ENCODE assay signal across 24 mouse cellular contexts in the genomic region with DNA sequence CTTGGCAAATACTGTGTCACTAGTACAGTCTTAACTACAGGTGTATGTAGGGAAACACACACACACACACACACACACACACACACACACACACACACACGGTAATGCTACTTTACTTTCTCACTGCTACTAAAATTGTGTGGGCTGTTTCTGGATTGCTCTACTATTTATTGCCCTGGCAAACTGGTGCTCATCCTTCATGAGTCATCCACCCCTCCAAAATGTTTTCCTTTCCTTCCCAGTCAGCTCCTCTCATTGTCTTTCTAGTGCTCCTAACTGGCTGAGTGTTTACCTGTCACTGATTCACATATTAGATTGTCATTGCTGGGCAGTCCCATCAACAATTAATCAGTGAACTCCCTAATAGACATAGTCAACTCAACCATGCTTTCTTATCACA. TPM values are rescaled to one million over a fixed set of nuclear protein-coding genes. Genes with fewer than 3 reads are reported as not detected.
"Had no signal": no experiment of that assay in that cellular context is flagged by ENCODE, and none has a peak within 500 bp of the region (broad histone marks: within the 10 kb centered on the region; RNA-seq: fewer than 3 reads in every experiment).

No protein-coding gene starts in this region.

- H3K4me1 ChIP-seq: midbrain, embryonic 10.5 days; midbrain, embryonic 12.5 days; neural tube, embryonic 15.5 days; stomach, embryonic 15.5 days had no signal

- H3K4me3 ChIP-seq: midbrain, embryonic 10.5 days; midbrain, embryonic 12.5 days; myocyte; neural tube, embryonic 13.5 days; neural tube, embryonic 15.5 days; stomach, embryonic 15.5 days had no signal

- H3K27ac ChIP-seq: liver, embryonic 14.5 days; midbrain, embryonic 10.5 days; midbrain, embryonic 12.5 days; neural tube, embryonic 13.5 days; neural tube, embryonic 15.5 days; stomach, embryonic 15.5 days; stomach, postnatal 0 days had no signal

- DNase-seq: lung, adult 18-20 months; lung, embryonic 14.5 days; lung, postnatal 10 days; lung, postnatal 4 days; midbrain, embryonic 14.5 days; right cerebral cortex, postnatal 14 days; thymus, adult 2 months; thymus, postnatal 14 days; thymus, postnatal 36 days had no signal

RNA-seq across cellular contexts. Expression of a gene that starts 3.9 kb away (rescaled TPM):
- total RNA-seq: megakaryocyte, adult 5-6 weeks; megakaryocyte-erythroid progenitor cell, adult 5-6 weeks had no signal
- polyA plus RNA-seq: liver, embryonic 14.5 days; liver, embryonic 16.5 days; lung, embryonic 14.5 days; lung, embryonic 16.5 days; midbrain, embryonic 10.5 days; midbrain, embryonic 12.5 days; midbrain, embryonic 14.5 days; midbrain, embryonic 16.5 days; myocyte; neural tube, embryonic 11.5 days; neural tube, embryonic 13.5 days; neural tube, embryonic 15.5 days; spleen, adult 2 months; stomach, embryonic 15.5 days; stomach, postnatal 0 days; thymus, adult 2 months had no signal
